Mouse (Mus musculus) hindbrain, embryonic 10.5 days (tissue): Measurements from ENCODE around the gene AI413582. TPM values are rescaled to one million over a fixed set of nuclear protein-coding genes. Genes with fewer than 3 reads are reported as not detected.

Experiments
- DNase-seq: peaks from one replicate; pipeline ENCODE4 v3.0.0-alpha.2; 2017; ENCODE audit warnings: low spot score
- H3K27ac ChIP-seq: fragments of 300-500 bp; sonication (generic); 2 replicates; pipeline ENCODE4 v1.5.1; 2016; ENCODE audit warnings: mild to moderate bottlenecking, moderate library complexity
- H3K27me3 ChIP-seq: fragments of 300-500 bp; sonication (generic); 2 replicates; pipeline ENCODE4 v1.6.1; 2016; ENCODE audit warnings: mild to moderate bottlenecking; ENCODE audit not compliant: poor library complexity, insufficient read depth, severe bottlenecking
- H3K36me3 ChIP-seq: fragments of 300-500 bp; sonication (generic); 2 replicates; pipeline ENCODE4 v1.6.1; 2016; ENCODE audit warnings: mild to moderate bottlenecking, moderate library complexity
- H3K4me1 ChIP-seq: fragments of 300-500 bp; sonication (generic); replicated peaks from 2 replicates; pipeline ENCODE4 v1.6.1; 2016; ENCODE audit warnings: mild to moderate bottlenecking
- H3K4me3 ChIP-seq: fragments of 300-500 bp; sonication (generic); 2 replicates; pipeline ENCODE4 v1.5.1; 2016; ENCODE audit warnings: mild to moderate bottlenecking, moderate library complexity
- H3K9me3 ChIP-seq: fragments of 300-500 bp; sonication (generic); 2 replicates; pipeline ENCODE4 v1.6.1; 2016; ENCODE audit warnings: mild to moderate bottlenecking, moderate library complexity
- WGBS: fragments of 180-500 bp; shearing (Covaris S2); methylation state at CpG from one replicate; pipeline ENCODE4 v1.1.7; 2016; 5-methylcytosine and 5-hydroxymethylcytosine counted together
- polyA plus RNA-seq: library from polyadenylated mRNA; unstranded; fragments of >200 nt; fragmentation: Nextera tagmentation; extraction: Ambion mirVana; gene quantifications from 2 replicates; pipeline ENCODE4 v1.2.1, GENCODE M21; 2016

AI413582 gene
- polyA plus RNA-seq, 1 experiment from 2014 or later: 23.9 TPM

- WGBS: 93% methylated on average over 10 of the region's 10 CpGs
- H3K4me1 ChIP-seq: 0 out of 2 replicates have a peak, but pooled peaks cover 4% of the 10 kb centered on the region
- H3K9me3 ChIP-seq: no peaks in the 10 kb centered on the region
- peaks cover 76% of the 10 kb centered on the region for H3K36me3 ChIP-seq
- H3K27ac ChIP-seq: no peak overlapping the region
- H3K27me3 ChIP-seq: no peaks in the 10 kb centered on the region
- DNase-seq: no peak
- H3K4me3 ChIP-seq: no peak overlapping the region
These were observed 9.7 kb upstream of the AI413582 start for GRCm38 (mm10) chr17:27575116-27575776.

GRCm38 (mm10) chr17:27574470-27575115 is 9.0 kb upstream of the AI413582 start:
- Histone ChIP-seq H3K4me3 (no peak overlapping the region), H3K27ac (no peak overlapping the region), H3K4me1 (0 out of 2 replicates have a peak, but pooled peaks cover 4% of the 10 kb centered on the region), H3K9me3 (no peaks in the 10 kb centered on the region), H3K36me3 (peaks cover 70% of the 10 kb centered on the region), H3K27me3 (no peaks in the 10 kb centered on the region)
- 92% methylated on average over 16 of the region's 16 CpGs for whole genome bisulfite sequencing
- DNase-seq: no peak

- WGBS: 92% methylated on average over 10 of the region's 10 CpGs
- H3K36me3 ChIP-seq: peaks cover 66% of the 10 kb centered on the region
- 0 out of 2 replicates have a peak, but pooled peaks cover 4% of the 10 kb centered on the region for H3K4me1 ChIP-seq
- DNase-seq: no peak
- H3K9me3 ChIP-seq: no peaks in the 10 kb centered on the region
- H3K27me3 ChIP-seq: no peaks in the 10 kb centered on the region
- H3K27ac ChIP-seq: no peak overlapping the region
- H3K4me3 ChIP-seq: no peak overlapping the region
These were observed 8.3 kb upstream of the AI413582 start for GRCm38 (mm10) chr17:27573772-27574320.

GRCm38 (mm10) chr17:27571315-27571714 is 5.8 kb upstream of the AI413582 start:
- 80% methylated on average over 8 of the region's 8 CpGs for WGBS
- H3K9me3 ChIP-seq: no peaks in the 10 kb centered on the region
- no peaks in the 10 kb centered on the region for H3K27me3 ChIP-seq
- DNase-seq: no peak
- no peak overlapping the region for H3K27ac ChIP-seq
- H3K4me3 ChIP-seq: no peak overlapping the region
- H3K36me3 ChIP-seq: peaks cover 42% of the 10 kb centered on the region
- H3K4me1 ChIP-seq: peaks cover 11% of the 10 kb centered on the region

GRCm38 (mm10) chr17:27568228-27568627 is 2.7 kb upstream of the AI413582 start:
- no peak overlapping the region for H3K4me3 ChIP-seq
- peaks cover 27% of the 10 kb centered on the region for H3K36me3 ChIP-seq
- no peak overlapping the region for H3K27ac ChIP-seq
- H3K4me1 ChIP-seq: peaks cover 40% of the 10 kb centered on the region
- 92% methylated on average over 5 of the region's 5 CpGs for WGBS
- no peaks in the 10 kb centered on the region for H3K27me3 ChIP-seq
- no peak for DNase-seq
- no peaks in the 10 kb centered on the region for H3K9me3 ChIP-seq

GRCm38 (mm10) chr17:27565942-27566267 is 349 bp upstream of the AI413582 start:
- DNase-seq: no peak
- Histone ChIP-seq H3K9me3 (no peaks in the 10 kb centered on the region), H3K27ac (peak overlapping the region; percentile 86), H3K36me3 (peaks cover 30% of the 10 kb centered on the region), H3K4me3 (peak overlapping the region; percentile 71), H3K27me3 (no peaks in the 10 kb centered on the region), H3K4me1 (peaks cover 50% of the 10 kb centered on the region)
- WGBS: under 1% methylated on average over 13 of the region's 13 CpGs

- Histone ChIP-seq H3K4me3 (peak overlapping the region; percentile 71), H3K27me3 (no peaks in the 10 kb centered on the region), H3K9me3 (no peaks in the 10 kb centered on the region), H3K4me1 (peaks cover 63% of the 10 kb centered on the region), H3K36me3 (peaks cover 41% of the 10 kb centered on the region), H3K27ac (peak overlapping the region; percentile 86)
- WGBS: 9% methylated on average over 20 of the region's 20 CpGs
- peak; percentile 58 for DNase-seq
These were observed 979 bp downstream of the AI413582 start for GRCm38 (mm10) chr17:27564391-27565162.

- H3K27me3 ChIP-seq: no peaks in the 10 kb centered on the region
- H3K27ac ChIP-seq: peak overlapping the region; percentile 40; the same call in 1 of the 2 replicates
- no peak for DNase-seq
- WGBS: 52% methylated on average over 7 of the region's 7 CpGs
- H3K4me1 ChIP-seq: peaks cover 71% of the 10 kb centered on the region
- H3K9me3 ChIP-seq: no peaks in the 10 kb centered on the region
- H3K36me3 ChIP-seq: peaks cover 41% of the 10 kb centered on the region
- peak overlapping the region; percentile 71; the same call in 1 of the 2 replicates for H3K4me3 ChIP-seq
These were observed 1.7 kb downstream of the AI413582 start for GRCm38 (mm10) chr17:27563771-27564244.

GRCm38 (mm10) chr17:27561809-27562526 is 3.6 kb downstream of the AI413582 start:
- Histone ChIP-seq H3K27ac (peak overlapping the region; percentile 25; the same call in 1 of the 2 replicates), H3K9me3 (no peaks in the 10 kb centered on the region), H3K4me3 (peak overlapping the region; percentile 20; the same call in 1 of the 2 replicates), H3K27me3 (no peaks in the 10 kb centered on the region), H3K36me3 (peaks cover 41% of the 10 kb centered on the region), H3K4me1 (peaks cover 86% of the 10 kb centered on the region)
- WGBS: 65% methylated on average over 11 of the region's 11 CpGs
- no peak for DNase-seq

- DNase-seq: no peak
- H3K4me1 ChIP-seq: peaks cover 84% of the 10 kb centered on the region
- no peaks in the 10 kb centered on the region for H3K9me3 ChIP-seq
- H3K27me3 ChIP-seq: no peaks in the 10 kb centered on the region
- 88% methylated on average over 13 of the region's 13 CpGs for WGBS
- H3K27ac ChIP-seq: no peak overlapping the region
- H3K36me3 ChIP-seq: peaks cover 41% of the 10 kb centered on the region
- no peak overlapping the region for H3K4me3 ChIP-seq
These were observed 4.6 kb downstream of the AI413582 start for GRCm38 (mm10) chr17:27560926-27561480.

GRCm38 (mm10) chr17:27559596-27559995 is 6.0 kb downstream of the AI413582 start:
- H3K4me1 ChIP-seq: peaks cover 84% of the 10 kb centered on the region
- peak overlapping the region; percentile 97; the same call in 1 of the 2 replicates for H3K4me3 ChIP-seq

GRCm38 (mm10) chr17:27558845-27559244 is 6.7 kb downstream of the AI413582 start:
- Histone ChIP-seq H3K4me3 (peak overlapping the region; percentile 97), H3K36me3 (peaks cover 34% of the 10 kb centered on the region), H3K27me3 (no peaks in the 10 kb centered on the region), H3K4me1 (peaks cover 84% of the 10 kb centered on the region), H3K9me3 (no peaks in the 10 kb centered on the region), H3K27ac (peak overlapping the region; percentile 99)
- no peak for DNase-seq
- WGBS: 9% methylated on average over 5 of the region's 5 CpGs

More at GRCm38 (mm10) chr17:27559596-27559995, 6.0 kb downstream of the AI413582 start:
- peaks cover 41% of the 10 kb centered on the region for H3K36me3 ChIP-seq
- WGBS: 71% methylated on average over 12 of the region's 12 CpGs
- H3K9me3 ChIP-seq: no peaks in the 10 kb centered on the region
- no peak overlapping the region for H3K27ac ChIP-seq
- no peaks in the 10 kb centered on the region for H3K27me3 ChIP-seq
- no peak for DNase-seq
